Mouse (Mus musculus): ENCODE data around the gene Olfr1055. TPM values are rescaled to one million over a fixed set of nuclear protein-coding genes. Genes with fewer than 3 reads are reported as not detected.

The Olfr1055 gene
- not detected in 4 replicates for total RNA-seq (2023; ENCODE audit: inconsistent age)

DNA sequence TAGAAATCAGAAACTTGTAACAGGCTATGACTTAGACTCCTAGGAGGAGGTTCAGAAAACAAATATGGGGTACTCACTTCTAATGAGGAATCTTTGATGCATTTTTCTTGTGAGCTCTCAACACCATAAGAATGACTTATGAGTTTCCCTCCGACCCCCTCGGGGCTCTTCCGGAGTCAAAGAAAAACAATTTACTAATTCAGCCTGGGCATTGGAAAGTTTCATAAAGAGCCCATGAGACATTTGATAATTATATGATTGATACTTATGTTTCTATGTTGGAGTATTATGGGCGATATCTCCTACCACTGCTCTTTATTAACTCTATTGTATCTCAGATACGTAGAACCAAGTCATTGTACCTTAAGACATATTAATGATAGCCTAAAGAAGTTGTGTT lies at the start of gene Olfr1055:
TSS of gene Olfr1055 (minus strand) at position 101 of the 400 bp plus-strand sequence.

DNA sequence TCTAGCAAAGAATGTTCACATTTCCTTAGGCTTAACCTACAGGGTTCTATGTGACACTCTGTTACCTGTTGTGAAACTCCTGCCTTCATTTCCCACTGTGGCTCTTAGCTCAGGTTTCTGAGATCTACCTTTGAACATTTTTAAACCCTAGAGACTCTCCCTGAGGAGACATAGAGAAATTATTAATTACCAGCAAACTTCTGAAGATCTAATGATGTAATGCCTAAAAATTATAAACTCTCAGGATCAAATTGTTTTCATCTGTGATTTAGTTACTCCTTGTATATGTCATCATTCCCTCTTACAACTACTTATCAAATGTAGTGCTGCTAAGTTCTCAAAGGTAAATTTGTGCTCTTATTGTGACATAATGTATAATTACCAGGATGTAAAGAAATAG lies 38.4 kb upstream of the Olfr1055 start, which contains the start of gene Olfr1058:
TSS of gene Olfr1058 (minus strand) at position 101 of the 400 bp plus-strand sequence.

GRCm38 (mm10) chr2:86378293-86378692 lies 28.2 kb upstream of the Olfr1055 start, which contains the start of gene Olfr1057:
Olfr1057 (minus strand) TSS chr2:86378393.

DNA sequence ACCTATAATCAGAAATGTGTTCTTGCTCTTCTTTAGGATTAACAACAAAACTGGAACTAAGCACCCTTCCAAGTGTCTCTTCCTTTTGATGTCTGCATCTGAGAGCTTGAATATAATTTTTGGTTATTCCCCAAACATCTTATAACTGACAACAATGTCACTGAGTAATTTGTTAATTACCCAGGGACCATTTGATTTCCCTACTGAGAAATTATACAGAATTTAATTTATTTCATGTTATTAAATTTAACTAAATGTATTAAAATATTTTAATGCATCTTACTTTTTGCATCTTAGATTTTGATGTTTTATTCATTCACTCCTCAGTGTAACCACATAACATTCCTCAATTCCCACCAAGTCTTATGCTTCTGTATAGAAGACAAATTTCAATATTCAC lies 12.3 kb upstream of the Olfr1055 start, which contains the start of gene Olfr1056:
TSS of gene Olfr1056 (minus strand) at position 101 of the 400 bp plus-strand sequence.

DNA sequence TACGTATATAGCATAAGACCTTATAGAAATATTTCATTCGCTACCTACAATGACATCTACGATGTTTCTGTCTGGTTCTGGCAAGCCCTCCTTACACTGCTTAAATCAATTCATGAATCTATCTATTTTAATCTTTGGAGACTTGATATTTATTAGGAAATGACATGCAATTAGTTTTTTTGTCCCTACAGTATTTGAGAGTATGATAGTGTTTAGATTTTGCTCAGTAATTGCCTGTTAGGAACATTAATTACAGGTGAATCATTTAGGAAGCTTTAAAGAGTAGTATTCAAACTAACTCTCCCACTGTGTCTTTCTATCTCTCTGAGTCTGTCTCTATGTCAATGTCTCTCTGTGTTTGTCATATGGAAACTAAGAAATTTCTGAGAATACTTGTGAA lies 14.8 kb downstream of the Olfr1055 start, which contains the start of gene Olfr1054:
TSS of gene Olfr1054 (minus strand) at position 101 of the 400 bp plus-strand sequence.

DNA sequence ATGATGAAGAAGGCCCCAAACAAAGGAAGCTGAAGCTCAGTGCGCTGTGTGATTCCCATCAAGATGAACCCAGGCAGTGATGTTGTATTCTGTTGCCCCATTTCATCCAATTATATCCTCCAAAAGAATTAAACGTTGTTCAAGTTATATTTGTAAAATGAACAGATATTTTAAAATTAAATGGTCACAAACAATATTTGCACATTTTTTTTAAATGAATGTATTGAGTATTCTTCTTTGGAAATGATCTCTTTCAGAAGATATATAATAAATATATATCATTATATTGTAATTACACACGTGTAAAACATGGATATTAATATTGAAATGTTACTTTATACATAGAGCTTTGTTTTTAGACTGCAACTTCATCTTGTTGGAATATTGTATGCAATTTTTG lies 34.9 kb downstream of the Olfr1055 start, which contains the start of gene Olfr1053:
TSS of gene Olfr1053 (minus strand) at position 101 of the 400 bp plus-strand sequence.

Other genes starting within 250 kb of the Olfr1055 start
- gene Olfr1039, start 214.4 kb downstream of the Olfr1055 start, total RNA-seq (2023; ENCODE audit: inconsistent age), result not detected in 4 replicates
- not detected in 4 replicates for gene Olfr1040, start 203.6 kb downstream of the Olfr1055 start, total RNA-seq (2023; ENCODE audit: inconsistent age)
- gene Olfr1042, start 188.4 kb downstream of the Olfr1055 start, total RNA-seq (2023; ENCODE audit: inconsistent age), result not detected in 4 replicates
- gene Olfr1043, start 182.8 kb downstream of the Olfr1055 start, total RNA-seq (2023; ENCODE audit: inconsistent age), result not detected in 4 replicates
- gene Olfr1044, start 172.5 kb downstream of the Olfr1055 start, total RNA-seq (2023; ENCODE audit: inconsistent age), result not detected in 4 replicates
- not detected in 4 replicates for gene Olfr52, start 164.6 kb downstream of the Olfr1055 start, total RNA-seq (2023; ENCODE audit: inconsistent age)
- gene Olfr1045, start 147.3 kb downstream of the Olfr1055 start, total RNA-seq (2023; ENCODE audit: inconsistent age), result not detected in 4 replicates
- not detected in 4 replicates for gene Olfr1046, start 131.0 kb downstream of the Olfr1055 start, total RNA-seq (2023; ENCODE audit: inconsistent age)
- gene Olfr1047, start 118.9 kb downstream of the Olfr1055 start, total RNA-seq (2023; ENCODE audit: inconsistent age), result not detected in 4 replicates
- not detected in 4 replicates for gene Olfr1048, start 110.0 kb downstream of the Olfr1055 start, total RNA-seq (2023; ENCODE audit: inconsistent age)
- gene Olfr1049, start 92.0 kb downstream of the Olfr1055 start, total RNA-seq (2023; ENCODE audit: inconsistent age), result not detected in 4 replicates
- gene Olfr1051, start 71.2 kb downstream of the Olfr1055 start, total RNA-seq (2023; ENCODE audit: inconsistent age), result not detected in 4 replicates
- gene Olfr1052, start 57.8 kb downstream of the Olfr1055 start, total RNA-seq (2023; ENCODE audit: inconsistent age), result not detected in 4 replicates
- gene Olfr1053, start 35.0 kb downstream of the Olfr1055 start, total RNA-seq (2023; ENCODE audit: inconsistent age), result not detected in 4 replicates
- gene Olfr1054, start 14.9 kb downstream of the Olfr1055 start, total RNA-seq (2023; ENCODE audit: inconsistent age), result not detected in 4 replicates
- not detected in 4 replicates for gene Olfr1056, start 12.2 kb upstream of the Olfr1055 start, total RNA-seq (2023; ENCODE audit: inconsistent age)
- not detected in 4 replicates for gene Olfr1057, start 28.1 kb upstream of the Olfr1055 start, total RNA-seq (2023; ENCODE audit: inconsistent age)
- not detected in 4 replicates for gene Olfr1058, start 38.3 kb upstream of the Olfr1055 start, total RNA-seq (2023; ENCODE audit: inconsistent age)
- gene Olfr1061, start 63.8 kb upstream of the Olfr1055 start, total RNA-seq (2023; ENCODE audit: inconsistent age), result not detected in 4 replicates
- not detected in 4 replicates for gene Olfr1062, start 76.5 kb upstream of the Olfr1055 start, total RNA-seq (2023; ENCODE audit: inconsistent age)
- gene Olfr1065, start 100.3 kb upstream of the Olfr1055 start, total RNA-seq (2023; ENCODE audit: inconsistent age), result not detected in 4 replicates
- gene Olfr1066, start 106.0 kb upstream of the Olfr1055 start, total RNA-seq (2023; ENCODE audit: inconsistent age), result not detected in 4 replicates
- not detected in 4 replicates for gene Olfr228, start 137.1 kb upstream of the Olfr1055 start, total RNA-seq (2023; ENCODE audit: inconsistent age)
- gene Olfr1076, start 158.2 kb upstream of the Olfr1055 start, total RNA-seq (2023; ENCODE audit: inconsistent age), result not detected in 4 replicates
- gene Olfr1079, start 192.2 kb upstream of the Olfr1055 start, total RNA-seq (2023; ENCODE audit: inconsistent age), result not detected in 4 replicates
- not detected in 4 replicates for gene Olfr1080, start 208.0 kb upstream of the Olfr1055 start, total RNA-seq (2023; ENCODE audit: inconsistent age)
- not detected in 4 replicates for gene Olfr1082, start 248.7 kb upstream of the Olfr1055 start, total RNA-seq (2023; ENCODE audit: inconsistent age)